Mouse (Mus musculus) embryonic fibroblast, embryonic 13.5 days (primary cell): ENCODE measurements at regions not wholly inside any gene's neighbourhood (a gene's known extent, or its start where the extent isn't known, plus 50 kb on each side); places are given as distances from the start of the nearest gene placed in this dataset.

Experiments used
- CTCF ChIP-seq: IDR thresholded peaks from 2 replicates; pipeline ENCODE4 v1.5.1; 2011; ENCODE audit warnings: mild to moderate bottlenecking, control low read depth, low read length, moderate library complexity, borderline replicate concordance; ENCODE audit not compliant: insufficient read depth
- POLR2A ChIP-seq: IDR thresholded peaks from 2 replicates; pipeline ENCODE4 v1.6.1; 2011; ENCODE audit warnings: low read depth, mild to moderate bottlenecking, control low read depth, low read length, moderate library complexity

DNA sequence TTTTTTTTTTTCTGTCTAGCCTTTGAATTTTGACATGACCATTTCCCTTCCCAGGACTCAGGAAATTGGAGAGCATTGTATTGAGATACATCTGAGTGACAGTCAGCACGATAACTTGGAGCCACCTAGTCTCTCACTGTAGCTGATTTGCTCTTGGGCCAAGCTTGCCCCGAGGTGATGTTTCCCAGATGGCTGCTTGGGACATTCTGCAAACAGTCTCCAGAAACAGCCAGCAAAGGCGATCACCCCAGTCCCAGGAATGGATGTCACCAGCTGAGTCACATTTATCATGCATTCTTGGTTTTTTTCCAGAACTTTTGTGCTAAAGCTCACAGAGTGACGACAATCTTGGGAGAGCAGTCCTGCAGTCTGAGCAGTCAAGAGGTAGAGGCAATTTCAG lies 119.4 kb downstream of the Cog6 start:
- TF ChIP-seq POLR2A (no peak), CTCF (no peak)
